Mouse (Mus musculus) kidney, embryonic 14.5 days (tissue): ENCODE measurements around the gene Olfr987. TPM values are rescaled to one million over a fixed set of nuclear protein-coding genes. Genes with fewer than 3 reads are reported as not detected.
"Not testable (repeated sequence)": the region's sequence is repeated elsewhere in the genome, so short reads cannot be mapped to it uniquely, and the experiment has no call there.

ENCODE experiments used
- ATAC-seq: fragments of 200-750 bp; cut with Nextera tagmentation; 2 replicates; pipeline ENCODE4 v1.8.0; 2017; ENCODE audit warnings: moderate number of reproducible peaks, mild to moderate bottlenecking, moderate TSS enrichment, moderate library complexity; ENCODE audit not compliant: low FRiP score, low TSS enrichment
- H3K27ac ChIP-seq: fragments of 300-500 bp; sonication (generic); 2 replicates; pipeline ENCODE4 v1.5.1; 2014; ENCODE audit warnings: low read depth, mild to moderate bottlenecking, low read length, moderate library complexity, mixed read lengths
- H3K27me3 ChIP-seq: fragments of 300-500 bp; sonication (generic); 2 replicates; pipeline ENCODE4 v1.6.1; 2014; ENCODE audit warnings: mild to moderate bottlenecking, low read length; ENCODE audit not compliant: control insufficient read depth, insufficient read depth
- H3K36me3 ChIP-seq: fragments of 300-500 bp; sonication (generic); 2 replicates; pipeline ENCODE4 v1.6.1; 2014; ENCODE audit warnings: low read length, mixed read lengths; ENCODE audit not compliant: control insufficient read depth, insufficient read depth
- H3K4me1 ChIP-seq: fragments of 300-500 bp; sonication (generic); 2 replicates; pipeline ENCODE4 v1.6.1; 2014; ENCODE audit warnings: low read length, mixed read lengths; ENCODE audit not compliant: control insufficient read depth, insufficient read depth
- H3K4me2 ChIP-seq: fragments of 300-500 bp; sonication (generic); replicated peaks from 2 replicates; pipeline ENCODE4 v1.6.1; 2014; ENCODE audit warnings: low read depth, mild to moderate bottlenecking, low read length
- H3K4me3 ChIP-seq: fragments of 300-500 bp; sonication (generic); 2 replicates; pipeline ENCODE4 v1.5.1; 2014; ENCODE audit warnings: mild to moderate bottlenecking, low read length
- H3K9ac ChIP-seq: fragments of 300-500 bp; sonication (generic); 2 replicates; pipeline ENCODE4 v1.6.1; 2014; ENCODE audit warnings: low read depth, mild to moderate bottlenecking, low read length, moderate library complexity
- H3K9me3 ChIP-seq: fragments of 300-500 bp; sonication (generic); 2 replicates; pipeline ENCODE4 v1.6.1; 2016; ENCODE audit warnings: low read length; ENCODE audit not compliant: control insufficient read depth
- WGBS: fragments of 180-500 bp; shearing (Covaris S2); extraction: QIAGEN DNeasy Blood & Tissue Kit; methylation state at CpG from one replicate; pipeline ENCODE4 v1.1.7; 2014; 5-methylcytosine and 5-hydroxymethylcytosine counted together
- polyA plus RNA-seq: library from polyadenylated mRNA; unstranded; fragments of >200 nt; fragmentation: Nextera tagmentation; extraction: Ambion mirVana; gene quantifications from 2 replicates; pipeline ENCODE4 v1.2.1, GENCODE M21; 2014

The Olfr987 gene
- polyA plus RNA-seq = not detected in 2 replicates

DNA sequence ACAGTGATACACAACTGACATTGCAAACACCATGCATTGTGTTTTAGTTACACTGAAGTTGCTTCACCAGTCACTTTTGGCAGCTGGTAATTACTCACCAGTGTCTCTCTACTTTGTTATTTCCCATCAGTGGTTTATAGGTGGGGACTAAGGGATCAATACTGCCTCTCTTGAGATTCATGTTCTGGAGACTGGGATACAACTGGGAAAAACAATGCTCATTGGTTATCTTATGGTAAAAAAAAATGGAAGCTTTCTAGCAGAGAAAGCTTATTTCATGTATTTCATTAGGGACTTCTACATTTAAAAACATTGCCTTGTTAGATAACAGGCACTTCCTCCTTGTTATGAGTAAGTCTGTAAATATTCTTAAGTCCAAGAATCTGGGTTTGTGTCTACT lies at the start of gene Olfr987:
Olfr987 (minus strand) TSS at position 101 of the 400 bp plus-strand sequence.
- not testable (repeated sequence) for H3K9me3 ChIP-seq, H3K27ac ChIP-seq, H3K36me3 ChIP-seq, H3K9ac ChIP-seq, H3K4me2 ChIP-seq, H3K27me3 ChIP-seq, ATAC-seq, H3K4me3 ChIP-seq, H3K4me1 ChIP-seq

DNA sequence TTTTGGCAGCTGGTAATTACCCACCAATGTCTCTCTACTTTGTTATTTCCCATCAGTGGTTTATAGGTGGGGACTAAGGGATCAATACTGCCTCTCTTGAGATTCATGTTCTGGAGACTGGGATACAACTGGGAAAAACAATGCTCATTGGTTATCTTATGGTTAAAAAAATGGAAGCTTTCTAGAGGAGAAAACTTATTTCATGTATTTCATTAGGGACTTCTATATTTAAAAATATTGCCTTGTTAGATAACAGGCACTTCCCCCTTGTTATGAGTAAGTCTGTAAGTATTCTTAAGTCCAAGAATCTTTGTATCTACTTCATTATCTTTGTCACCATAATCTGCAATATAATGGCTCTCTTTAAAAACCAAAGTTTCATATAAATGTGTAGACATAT lies 24.0 kb upstream of the Olfr987 start, which contains the start of gene Olfr988:
Olfr988 (minus strand) TSS at position 101 of the 400 bp plus-strand sequence.
- ATAC-seq, H3K9ac ChIP-seq, H3K27ac ChIP-seq, H3K4me1 ChIP-seq, H3K36me3 ChIP-seq, H3K4me3 ChIP-seq, H3K4me2 ChIP-seq, H3K27me3 ChIP-seq, H3K9me3 ChIP-seq: not testable (repeated sequence)

DNA sequence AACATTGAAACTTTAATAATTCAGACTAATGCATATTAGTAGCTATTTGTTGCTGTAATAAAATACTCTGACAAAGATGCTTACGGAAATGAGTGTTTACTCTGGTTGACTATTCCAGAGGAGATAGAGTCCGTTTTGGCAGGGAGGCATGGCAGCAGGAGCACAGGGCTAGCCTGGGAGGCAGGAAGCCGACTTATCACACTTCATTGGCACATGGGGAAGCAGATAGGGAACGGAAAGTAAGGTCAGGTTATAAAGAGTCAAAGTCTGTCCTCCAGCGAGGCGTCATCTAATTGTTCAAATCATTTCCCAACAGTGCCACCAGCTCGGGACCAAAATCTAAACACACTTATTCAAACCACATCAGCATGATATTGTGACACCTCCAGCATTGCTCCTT lies 857 bp upstream of the Olfr987 start:
- Histone ChIP-seq H3K4me2 (no peak overlapping the region), H3K9ac (no peak overlapping the region), H3K4me3 (no peak overlapping the region), H3K4me1 (no peaks in the 10 kb centered on the region), H3K27ac (no peak overlapping the region), H3K36me3 (no peaks in the 10 kb centered on the region), H3K27me3 (no peaks in the 10 kb centered on the region), H3K9me3 (no peaks in the 10 kb centered on the region)
- WGBS = 78% methylated on average over 7 of the region's 7 CpGs
- ATAC-seq = no peak

DNA sequence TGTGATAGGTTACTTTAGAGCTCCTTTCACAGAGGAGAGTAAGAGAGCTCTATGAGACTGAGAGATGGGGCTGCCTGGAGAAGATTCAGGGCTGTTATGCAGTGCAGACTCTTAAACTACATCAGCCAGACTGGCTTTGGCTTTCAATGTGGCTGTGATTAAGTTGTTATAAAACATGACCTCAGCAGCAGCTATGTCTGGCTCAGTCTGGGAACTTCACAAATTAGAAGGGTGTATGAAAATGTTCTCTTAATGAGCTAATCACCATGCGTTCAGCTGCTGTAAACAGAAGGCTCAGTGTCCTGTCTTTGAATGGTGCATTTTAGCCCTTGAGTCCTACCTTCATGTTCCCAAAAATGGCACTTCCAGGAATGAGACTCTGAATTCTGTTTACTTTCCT lies 20.0 kb downstream of the Olfr987 start:
- 83% methylated on average over 1 of the region's 1 CpGs for WGBS
- ATAC-seq = no peak
- H3K27me3 ChIP-seq = no peaks in the 10 kb centered on the region
- H3K4me1 ChIP-seq = no peaks in the 10 kb centered on the region
- H3K36me3 ChIP-seq = no peaks in the 10 kb centered on the region
- no peak overlapping the region for H3K27ac ChIP-seq
- H3K4me3 ChIP-seq = no peak overlapping the region
- H3K9ac ChIP-seq = no peak overlapping the region
- H3K4me2 ChIP-seq = no peak overlapping the region
- H3K9me3 ChIP-seq = no peaks in the 10 kb centered on the region

DNA sequence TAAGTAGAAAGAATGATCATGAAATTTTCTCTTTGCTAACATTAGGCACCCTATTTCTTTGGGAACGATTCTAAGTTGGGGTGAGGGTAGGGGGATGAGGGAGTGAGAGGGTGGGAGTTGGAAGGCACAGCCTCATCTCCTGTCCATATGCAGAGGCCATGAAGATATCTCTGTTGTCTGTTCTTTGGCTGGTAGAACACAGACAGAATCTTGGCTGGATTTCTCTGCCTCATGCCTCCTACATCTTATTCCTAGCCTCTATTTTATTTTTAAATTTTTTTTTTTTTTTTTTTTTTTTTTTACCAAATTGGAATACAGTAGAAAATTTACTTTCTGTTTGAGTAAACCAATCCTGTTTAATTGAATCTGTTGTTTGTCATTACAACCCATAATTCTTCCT lies 53.7 kb downstream of the Olfr987 start:
- 54% methylated on average over 1 of the region's 1 CpGs for WGBS
- Histone ChIP-seq H3K4me3 (no peak overlapping the region), H3K4me2 (no peak overlapping the region), H3K9me3 (no peaks in the 10 kb centered on the region), H3K9ac (no peak overlapping the region), H3K36me3 (no peaks in the 10 kb centered on the region), H3K27me3 (no peaks in the 10 kb centered on the region), H3K4me1 (no peaks in the 10 kb centered on the region), H3K27ac (no peak overlapping the region)
- no peak for ATAC-seq

DNA sequence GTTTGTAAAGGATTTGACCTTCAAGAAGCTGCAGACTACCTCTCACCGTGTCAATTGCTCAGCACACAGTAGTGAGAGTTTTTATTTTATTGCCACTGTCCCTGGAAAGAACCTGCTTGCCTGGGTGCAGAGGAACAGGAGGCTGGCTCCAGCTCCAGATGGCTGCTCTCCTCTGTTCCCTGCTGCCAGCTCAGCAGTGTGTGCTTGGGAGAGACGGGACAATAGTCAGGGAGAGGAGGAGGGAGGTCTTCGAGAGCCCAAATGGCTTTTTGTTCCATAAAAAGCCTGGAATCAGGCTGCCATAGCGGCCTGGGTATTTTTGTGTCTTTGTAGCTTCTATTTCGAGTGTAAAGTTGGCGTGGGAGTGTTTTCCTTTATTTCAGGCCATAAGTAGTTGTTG lies 54.5 kb downstream of the Olfr987 start:
- Histone ChIP-seq H3K4me1 (no peaks in the 10 kb centered on the region), H3K27me3 (no peaks in the 10 kb centered on the region), H3K9ac (no peak overlapping the region), H3K36me3 (no peaks in the 10 kb centered on the region), H3K27ac (no peak overlapping the region), H3K4me2 (no peak overlapping the region), H3K9me3 (no peaks in the 10 kb centered on the region), H3K4me3 (no peak overlapping the region)
- WGBS = 11% methylated on average over 6 of the region's 6 CpGs
- peak; percentile 57; the same call in 1 of the 2 replicates for ATAC-seq

DNA sequence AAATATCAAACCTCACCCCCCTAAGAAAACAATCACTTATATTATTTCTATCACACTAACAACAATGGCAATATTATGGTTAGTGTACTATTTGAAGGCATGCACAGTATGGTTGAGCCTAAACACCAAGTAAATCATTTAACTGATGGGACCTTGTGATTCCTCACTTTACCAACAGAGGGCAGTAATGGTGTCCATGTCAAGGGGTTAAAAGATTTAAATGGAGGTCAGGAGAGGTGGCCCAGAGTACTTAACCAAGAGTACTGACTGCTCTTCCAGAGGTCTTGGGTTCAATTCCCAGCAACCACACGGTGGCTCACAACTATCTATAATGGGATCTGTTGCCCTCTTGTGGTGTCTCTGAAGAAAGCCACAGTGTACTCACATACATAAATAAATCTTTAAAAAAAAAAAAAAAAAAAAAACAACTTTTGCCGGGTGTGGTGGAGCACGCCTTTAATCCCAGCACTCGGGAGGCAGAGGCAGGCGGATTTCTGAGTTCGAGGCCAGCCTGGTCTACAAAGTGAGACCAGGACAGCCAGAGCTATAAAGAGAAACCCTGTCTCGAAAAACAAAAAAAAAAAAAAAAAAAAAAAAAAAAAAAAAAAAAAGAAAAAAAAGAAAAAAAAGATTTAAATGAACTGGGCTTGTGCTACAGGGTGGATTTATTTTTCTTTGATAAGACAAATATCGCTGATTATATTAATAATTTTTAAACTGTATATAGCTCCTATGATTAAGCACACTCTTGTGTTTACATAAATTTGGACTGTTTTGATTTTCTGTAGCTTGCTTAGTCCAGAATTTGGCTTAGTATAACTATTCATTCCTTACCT lies 55.3 kb downstream of the Olfr987 start:
- Histone ChIP-seq H3K36me3 (no peaks in the 10 kb centered on the region), H3K4me3 (no peak overlapping the region), H3K4me1 (no peaks in the 10 kb centered on the region), H3K27ac (no peak overlapping the region), H3K9ac (no peak overlapping the region), H3K9me3 (no peaks in the 10 kb centered on the region), H3K27me3 (no peaks in the 10 kb centered on the region), H3K4me2 (no peak overlapping the region)
- no peak for ATAC-seq
- 88% methylated on average over 8 of the region's 8 CpGs for WGBS

DNA sequence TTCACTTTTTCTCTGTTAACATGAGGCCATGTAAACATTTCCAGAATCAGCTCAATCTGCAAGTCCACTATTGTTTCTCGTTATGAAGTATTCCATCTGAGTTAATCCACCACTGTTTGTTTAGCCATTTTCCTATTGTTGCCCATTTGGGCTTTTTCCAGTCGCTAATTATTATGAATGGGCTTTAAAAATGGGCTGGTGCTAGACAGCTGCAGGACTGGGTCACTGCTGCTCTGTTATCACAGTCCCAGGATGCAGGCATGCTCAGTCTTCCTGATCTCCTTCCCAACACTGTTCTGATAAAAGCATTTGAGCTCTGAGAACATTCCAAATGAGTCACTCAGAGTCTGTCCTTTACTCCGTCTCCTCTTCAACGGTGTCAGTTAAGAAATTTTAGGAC lies 58.1 kb downstream of the Olfr987 start:
- Histone ChIP-seq H3K27me3 (no peaks in the 10 kb centered on the region), H3K36me3 (no peaks in the 10 kb centered on the region), H3K4me1 (no peaks in the 10 kb centered on the region), H3K4me2 (no peak overlapping the region), H3K9ac (no peak overlapping the region), H3K4me3 (no peak overlapping the region), H3K27ac (no peak overlapping the region), H3K9me3 (no peaks in the 10 kb centered on the region)
- 0 out of 2 replicates have a peak, but pooled peaks have one; percentile 32 for ATAC-seq
- WGBS = 61% methylated on average over 4 of the region's 4 CpGs
